Mouse (Mus musculus) heart, postnatal 0 days (tissue): ENCODE data around the gene Zkscan2. TPM values are rescaled to one million over a fixed set of nuclear protein-coding genes. Genes with fewer than 3 reads are reported as not detected.

ENCODE experiments used
- ATAC-seq: fragments of 200-750 bp; cut with Nextera tagmentation; 2 replicates; pipeline ENCODE4 v1.8.0; 2017; ENCODE audit warnings: low read depth, moderate number of reproducible peaks, moderate library complexity; ENCODE audit not compliant: insufficient read depth
- DNase-seq: peaks from one replicate; pipeline ENCODE4 v3.0.0-alpha.2; 2016; ENCODE audit warnings: low spot score
- H3K27ac ChIP-seq: fragments of 300-500 bp; sonication (generic); 2 replicates; pipeline ENCODE4 v1.5.1; 2014; ENCODE audit warnings: low read depth, mild to moderate bottlenecking
- H3K27me3 ChIP-seq: fragments of 300-500 bp; sonication (generic); 2 replicates; pipeline ENCODE4 v1.6.1; 2014; ENCODE audit warnings: low read length, mixed read lengths; ENCODE audit not compliant: control insufficient read depth, insufficient read depth
- H3K36me3 ChIP-seq: fragments of 300-500 bp; sonication (generic); replicated peaks from 2 replicates; pipeline ENCODE4 v1.6.1; 2014; ENCODE audit warnings: low read length, mixed read lengths; ENCODE audit not compliant: control insufficient read depth, insufficient read depth
- H3K4me1 ChIP-seq: fragments of 300-500 bp; sonication (generic); 2 replicates; pipeline ENCODE4 v1.6.1; 2014; ENCODE audit warnings: antibody characterized with exemption; ENCODE audit not compliant: control insufficient read depth, insufficient read depth
- H3K4me2 ChIP-seq: fragments of 300-500 bp; sonication (generic); 2 replicates; pipeline ENCODE4 v1.6.1; 2014; ENCODE audit warnings: low read depth, mild to moderate bottlenecking, low read length, moderate library complexity
- H3K4me3 ChIP-seq: fragments of 300-500 bp; sonication (generic); 2 replicates; pipeline ENCODE4 v1.5.1; 2014; ENCODE audit warnings: low read depth, low read length
- H3K9ac ChIP-seq: fragments of 300-500 bp; sonication (generic); replicated peaks from 2 replicates; pipeline ENCODE4 v1.6.1; 2014; ENCODE audit warnings: low read depth, low read length, mixed read lengths
- H3K9me3 ChIP-seq: fragments of 300-500 bp; sonication (generic); replicated peaks from 2 replicates; pipeline ENCODE4 v1.6.1; 2016; ENCODE audit warnings: low read length; ENCODE audit not compliant: control insufficient read depth
- CTCF ChIP-seq: IDR thresholded peaks from 2 replicates; pipeline ENCODE4 v1.5.1; 2016; ENCODE audit warnings: antibody characterized with exemption, control low read depth, low read depth
- EP300 ChIP-seq: IDR thresholded peaks from 2 replicates; pipeline ENCODE4 v1.6.1; 2016; ENCODE audit warnings: antibody characterized with exemption, low read depth
- WGBS: fragments of 180-500 bp; shearing (Covaris S2); extraction: QIAGEN DNeasy Blood & Tissue Kit; methylation state at CpG from one replicate; pipeline ENCODE4 v1.1.7; 2014; 5-methylcytosine and 5-hydroxymethylcytosine counted together
- polyA plus RNA-seq: library from polyadenylated mRNA; unstranded; fragments of >200 nt; fragmentation: Nextera tagmentation; extraction: Ambion mirVana; gene quantifications from 2 replicates; pipeline ENCODE4 v1.2.1, GENCODE M21; 2015
- total RNA-seq: library from RNA; depleted of rRNA; stranded (reverse); fragments of >200 nt; gene quantifications from 2 replicates; pipeline ENCODE4 v1.2.3, GENCODE M21; 2014; ENCODE audit warnings: low replicate concordance

Gene Zkscan2
- total and polyA plus RNA-seq, 2 experiments from 2014 or later: 0.15 to 0.48 TPM

DNA sequence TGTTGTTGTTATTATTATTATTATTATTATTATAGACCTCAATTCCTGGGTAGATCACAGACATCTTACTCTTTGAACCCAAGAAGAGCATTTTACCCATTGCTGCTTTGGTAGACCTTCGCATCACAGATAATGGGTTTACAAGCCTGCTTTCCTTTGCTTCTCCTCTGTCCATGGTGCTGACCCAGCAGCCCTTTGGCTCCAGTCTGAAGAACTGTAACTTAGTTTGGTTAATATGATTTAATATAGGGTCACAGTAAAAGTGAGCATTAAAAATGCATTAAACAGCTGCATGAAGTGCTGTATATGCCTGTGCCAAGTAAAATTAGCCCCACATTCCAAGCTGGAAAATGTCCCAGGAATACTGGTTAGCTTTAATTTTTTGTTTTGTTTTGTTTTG lies 3.1 kb upstream of the Zkscan2 start:
- H3K9ac ChIP-seq: no peak overlapping the region
- H3K4me1 ChIP-seq: peaks cover 6% of the 10 kb centered on the region; the same call in 1 of the 2 replicates
- 0 out of 2 replicates have a peak, but pooled peaks cover 3% of the 10 kb centered on the region for H3K9me3 ChIP-seq
- TF ChIP-seq CTCF (no peak), EP300 (no peak)
- no peak overlapping the region for H3K27ac ChIP-seq
- no peak for ATAC-seq
- peak; percentile 30 for DNase-seq
- H3K4me2 ChIP-seq: no peak overlapping the region
- H3K4me3 ChIP-seq: no peak overlapping the region
- no peaks in the 10 kb centered on the region for H3K36me3 ChIP-seq
- 32% methylated on average over 1 of the region's 1 CpGs for WGBS
- H3K27me3 ChIP-seq: no peaks in the 10 kb centered on the region

DNA sequence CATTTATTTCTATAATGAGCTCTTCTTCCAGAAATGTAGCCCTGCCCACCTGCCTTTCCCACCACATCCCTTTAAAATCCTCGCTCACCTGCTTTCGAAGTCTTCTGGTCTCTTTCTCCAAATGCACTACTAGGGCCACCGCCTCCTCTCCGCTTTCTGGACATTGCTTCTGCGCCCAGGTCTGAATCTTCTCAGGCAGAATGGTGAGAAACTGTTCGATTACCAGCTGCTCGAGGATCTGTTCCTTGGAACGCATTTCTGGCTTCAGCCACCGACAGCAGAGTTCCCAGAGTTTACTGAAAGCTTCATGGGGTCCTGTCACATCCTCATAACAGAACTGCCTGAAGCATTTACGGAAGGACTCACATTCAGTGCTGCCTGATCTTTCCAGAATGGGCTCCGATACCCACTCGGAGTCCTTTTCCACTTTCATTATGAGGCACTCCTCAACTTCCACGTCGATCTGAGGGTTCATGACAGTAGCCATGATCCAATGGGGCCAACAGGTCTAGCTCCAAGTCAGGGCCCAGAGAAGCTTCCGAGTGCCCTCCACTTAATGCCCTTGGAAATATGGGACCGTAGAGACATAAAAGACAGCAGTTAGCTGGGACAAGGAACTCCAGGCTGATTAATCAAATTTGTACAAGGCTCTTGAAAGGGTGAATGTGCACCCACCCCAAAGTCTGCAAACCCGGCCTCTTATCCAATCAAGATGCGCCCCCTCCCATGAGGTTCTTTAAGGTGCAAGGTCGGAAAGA lies 589 bp downstream of the Zkscan2 start:
- DNase-seq (no peak), ATAC-seq (no peak)
- Histone ChIP-seq H3K36me3 (no peaks in the 10 kb centered on the region), H3K27ac (no peak overlapping the region), H3K4me3 (peak overlapping the region; percentile 54), H3K27me3 (no peaks in the 10 kb centered on the region), H3K4me2 (peak overlapping the region; percentile 88), H3K9ac (peak overlapping the region; percentile 43), H3K4me1 (peaks cover 6% of the 10 kb centered on the region; the same call in 1 of the 2 replicates), H3K9me3 (no peaks in the 10 kb centered on the region)
- no peak for TF ChIP-seq CTCF
- TF ChIP-seq EP300: no peak
- WGBS: 42% methylated on average over 19 of the region's 19 CpGs

- WGBS: 37% methylated on average over 5 of the region's 5 CpGs
- no peaks in the 10 kb centered on the region for H3K27me3 ChIP-seq
- no peaks in the 10 kb centered on the region for H3K9me3 ChIP-seq
- H3K4me3 ChIP-seq: no peak overlapping the region
- ATAC-seq (no peak), DNase-seq (peak; percentile 18)
- H3K4me1 ChIP-seq: no peaks in the 10 kb centered on the region
- no peak for TF ChIP-seq EP300
- no peak for TF ChIP-seq CTCF
- no peaks in the 10 kb centered on the region for H3K36me3 ChIP-seq
- peak overlapping the region; percentile 31; the same call in 1 of the 2 replicates for H3K4me2 ChIP-seq
- no peak overlapping the region for H3K27ac ChIP-seq
- H3K9ac ChIP-seq: no peak overlapping the region
Observed at GRCm38 (mm10) chr7:123487703-123488102, 12.5 kb downstream of the Zkscan2 start.

- no peaks in the 10 kb centered on the region for H3K9me3 ChIP-seq
- TF ChIP-seq CTCF: no peak
- no peak for TF ChIP-seq EP300
- H3K36me3 ChIP-seq: no peaks in the 10 kb centered on the region
- no peak overlapping the region for H3K4me3 ChIP-seq
- no peaks in the 10 kb centered on the region for H3K27me3 ChIP-seq
- no peak overlapping the region for H3K9ac ChIP-seq
- whole genome bisulfite sequencing: 88% methylated on average over 1 of the region's 1 CpGs
- H3K27ac ChIP-seq: no peak overlapping the region
- no peak for ATAC-seq
- H3K4me2 ChIP-seq: no peak overlapping the region
- no peak for DNase-seq
- no peaks in the 10 kb centered on the region for H3K4me1 ChIP-seq
Observed at GRCm38 (mm10) chr7:123467961-123468360, 32.3 kb downstream of the Zkscan2 start.

DNA sequence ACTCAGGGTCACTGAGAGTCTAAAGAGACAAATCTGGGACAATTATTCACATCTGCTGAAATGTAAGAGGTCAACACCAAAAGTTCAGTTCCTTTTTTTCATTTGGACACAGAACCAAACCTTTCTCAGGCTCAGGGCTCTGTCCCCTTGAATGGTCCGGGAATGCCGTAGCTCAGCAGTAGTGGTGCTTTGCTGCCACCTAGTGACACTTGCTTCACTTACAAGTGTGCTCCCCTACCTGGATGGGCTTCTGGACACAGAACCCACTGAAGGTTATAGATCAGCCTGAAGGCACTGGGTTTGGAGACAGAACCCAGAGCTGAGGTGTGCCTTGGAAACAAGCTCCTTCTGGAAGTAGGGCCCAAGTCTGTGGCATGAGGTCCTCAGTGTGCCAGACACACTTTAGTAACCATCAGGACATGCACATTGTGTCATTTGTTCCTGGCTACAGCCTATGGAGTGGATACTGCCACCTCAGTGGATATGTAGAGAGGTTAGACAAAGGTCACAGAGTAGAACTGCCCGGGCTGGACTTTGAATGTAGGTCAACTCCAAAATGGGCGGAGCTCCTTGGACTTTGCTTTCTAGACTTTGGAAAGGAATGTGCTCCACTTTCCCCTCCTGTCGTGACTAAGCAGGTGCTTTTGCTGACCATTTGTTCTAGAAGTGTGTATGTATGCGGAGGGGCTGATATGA lies 34.4 kb downstream of the Zkscan2 start:
- Histone ChIP-seq H3K9me3 (no peaks in the 10 kb centered on the region), H3K36me3 (no peaks in the 10 kb centered on the region), H3K27ac (no peak overlapping the region), H3K27me3 (no peaks in the 10 kb centered on the region), H3K9ac (no peak overlapping the region), H3K4me3 (no peak overlapping the region), H3K4me2 (no peak overlapping the region), H3K4me1 (peaks cover 11% of the 10 kb centered on the region; the same call in 1 of the 2 replicates)
- WGBS: 31% methylated on average over 6 of the region's 6 CpGs
- DNase-seq (peak; percentile 74), ATAC-seq (peak; percentile 67; the same call in 1 of the 2 replicates)
- no peak for TF ChIP-seq EP300
- TF ChIP-seq CTCF: peak; percentile 96
